Mouse (Mus musculus) induced T-regulatory cell, adult 2 months (primary cell): ENCODE measurements around the gene Ccdc86.

Experiments used
- DNase-seq: peaks from one replicate; pipeline ENCODE4 v3.0.0-alpha.2; 2012; ENCODE audit warnings: low read depth

Ccdc86 gene

GRCm38 (mm10) chr19:10905728-10906000, 43.4 kb downstream of the Ccdc86 start:
- no peak for DNase-seq

DNA sequence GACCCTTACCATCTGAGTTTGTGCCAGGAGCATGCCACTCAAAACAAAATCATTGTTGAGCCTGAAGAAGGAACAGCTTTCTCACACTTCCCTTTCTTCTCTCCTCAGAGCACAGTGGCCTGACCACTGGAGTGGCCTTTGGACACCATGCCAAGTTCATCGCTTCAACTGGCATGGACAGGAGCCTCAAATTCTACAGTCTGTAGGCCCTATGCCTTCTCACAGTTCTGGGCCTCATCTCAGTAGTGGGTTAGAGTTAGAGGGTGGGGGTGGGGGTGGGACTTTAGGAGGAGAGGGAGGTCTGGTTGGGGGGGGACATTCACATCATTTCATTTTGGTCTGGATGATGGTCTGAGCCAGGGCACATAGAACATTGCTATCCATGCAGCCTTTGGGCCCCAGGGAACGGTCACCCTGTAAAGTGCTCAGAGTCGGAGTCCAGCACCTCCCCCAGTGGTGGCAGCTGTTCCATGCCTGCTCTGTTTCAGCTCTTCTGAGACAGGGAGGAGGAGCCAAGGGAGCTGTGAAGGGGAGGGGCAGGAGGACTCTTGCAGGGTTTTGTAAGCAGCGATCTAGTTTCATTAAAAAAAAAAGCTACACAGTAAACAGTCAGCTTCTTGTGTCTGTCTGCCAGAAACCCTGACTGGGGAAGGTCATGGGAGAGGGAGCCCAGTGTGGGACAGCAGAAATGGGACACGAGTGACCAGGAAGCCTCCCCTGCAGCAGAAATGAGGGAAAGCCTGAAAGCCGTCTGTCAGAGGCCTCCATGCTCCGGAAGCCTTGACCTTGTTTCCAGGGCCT, 43.9 kb downstream of the Ccdc86 start:
- no peak for DNase-seq

DNA sequence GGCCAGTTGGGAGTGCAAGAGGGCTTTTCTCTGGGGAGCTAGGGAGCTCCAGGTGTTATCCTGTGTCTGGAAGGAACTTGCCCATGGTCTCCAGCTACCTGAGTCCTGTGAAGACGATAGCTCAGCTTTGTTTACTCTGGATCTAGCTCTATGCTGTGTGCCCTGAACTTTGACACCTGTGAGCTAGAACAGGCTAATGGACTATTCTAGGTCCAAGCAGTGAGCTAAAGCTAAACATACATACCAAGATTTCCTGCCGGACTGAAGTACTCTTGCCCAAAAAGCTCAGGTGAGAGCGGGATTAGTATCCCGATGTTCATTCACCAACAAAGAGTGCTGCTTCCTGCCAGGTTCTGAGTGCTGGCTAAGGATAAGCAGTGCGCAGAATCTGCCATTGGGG, 44.6 kb downstream of the Ccdc86 start:
- DNase-seq, result no peak

GRCm38 (mm10) chr19:10901046-10901445, 48.0 kb downstream of the Ccdc86 start:
- DNase-seq, result no peak

GRCm38 (mm10) chr19:10900315-10900714, 48.8 kb downstream of the Ccdc86 start:
- no peak for DNase-seq

GRCm38 (mm10) chr19:10897491-10897890, 51.6 kb downstream of the Ccdc86 start:
- no peak for DNase-seq

GRCm38 (mm10) chr19:10896849-10897248, 52.2 kb downstream of the Ccdc86 start:
- no peak for DNase-seq

- no peak for DNase-seq
Observed at GRCm38 (mm10) chr19:10895708-10896107, 53.4 kb downstream of the Ccdc86 start.

- DNase-seq, result peak; percentile 97
Observed at GRCm38 (mm10) chr19:10895016-10895528, 54.0 kb downstream of the Ccdc86 start, which contains the start of gene Prpf19. Gene Prpf19 (plus strand): TSS chr19:10895231.

DNA sequence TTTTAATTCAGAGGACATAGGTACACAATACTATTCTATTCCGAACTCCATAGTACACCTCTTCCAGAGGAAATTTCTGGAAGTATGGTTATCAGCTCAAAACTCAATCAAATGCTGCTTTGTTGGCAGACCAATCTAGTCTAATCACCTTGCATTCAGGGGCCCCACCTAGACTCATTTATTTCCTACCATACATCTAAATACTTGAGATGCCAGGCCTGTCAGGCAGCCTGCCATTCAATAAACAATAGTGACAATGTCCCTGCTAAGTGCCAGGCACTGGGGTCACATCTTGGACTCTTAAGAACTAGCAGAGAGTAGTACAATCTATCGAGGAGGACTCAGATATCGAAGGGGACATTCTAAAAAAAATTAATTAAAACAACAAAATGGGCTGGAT, 56.9 kb downstream of the Ccdc86 start:
- DNase-seq, result no peak
